Mouse (Mus musculus) 3134 (cell line): Measurements from ENCODE around the gene 1700037C18Rik.
"Not testable (repeated sequence)": the region's sequence is repeated elsewhere in the genome, so short reads cannot be mapped to it uniquely, and the experiment has no call there.

Source experiments
- DNase-seq: peaks from one replicate; pipeline ENCODE4 v3.0.0-alpha.2; 2011; ENCODE audit warnings: low spot score; ENCODE audit not compliant: insufficient read length; ENCODE audit errors: extremely low read depth

1700037C18Rik gene

GRCm38 (mm10) chr16:3876346-3876745 is 32.1 kb downstream of the 1700037C18Rik start:
- DNase-seq: no peak

- DNase-seq: peak; percentile 18
Measured at GRCm38 (mm10) chr16:3872216-3873047, 36.1 kb downstream of the 1700037C18Rik start, which contains the start of gene Naa60. Naa60 (plus strand) TSS chr16:3872375.

- DNase-seq: no peak
Measured at GRCm38 (mm10) chr16:3871815-3872214, 36.7 kb downstream of the 1700037C18Rik start.

GRCm38 (mm10) chr16:3859254-3859653 is 49.2 kb downstream of the 1700037C18Rik start:
- no peak for DNase-seq

- no peak for DNase-seq
Measured at GRCm38 (mm10) chr16:3855776-3856175, 52.7 kb downstream of the 1700037C18Rik start.

GRCm38 (mm10) chr16:3854437-3855182 is 53.9 kb downstream of the 1700037C18Rik start:
- DNase-seq: no peak

- DNase-seq: no peak
Measured at GRCm38 (mm10) chr16:3852586-3852985, 55.9 kb downstream of the 1700037C18Rik start.

- DNase-seq: not testable (repeated sequence)
Measured at GRCm38 (mm10) chr16:3851301-3851700, 57.2 kb downstream of the 1700037C18Rik start.

GRCm38 (mm10) chr16:3848416-3848815 is 60.1 kb downstream of the 1700037C18Rik start:
- no peak for DNase-seq

GRCm38 (mm10) chr16:3847871-3848270 is 60.6 kb downstream of the 1700037C18Rik start:
- no peak for DNase-seq

GRCm38 (mm10) chr16:3846711-3847518 is 61.6 kb downstream of the 1700037C18Rik start, which contains the start of gene Zfp174:
Zfp174 (plus strand) TSS chr16:3847268.
- peak; percentile 92 for DNase-seq
